Mouse (Mus musculus) common myeloid progenitor, adult 5-6 weeks (primary cell): Measurements from ENCODE around the gene Clcn3. TPM values are rescaled to one million over a fixed set of nuclear protein-coding genes. Genes with fewer than 3 reads are reported as not detected.
A peak's percentile ranks its signal among the peaks of the same experiment; 100 is the strongest.

Experiments
- ATAC-seq: replicated peaks from 2 replicates; pipeline ENCODE4 v1.8.0; 2016; ENCODE audit warnings: low read depth, mild to moderate bottlenecking, moderate TSS enrichment, inconsistent platforms; ENCODE audit not compliant: poor library complexity, severe bottlenecking
- total RNA-seq: library from RNA; stranded (forward); fragments of 200-1000, 187-1606 nt; gene quantifications from 2 replicates; pipeline ENCODE4 v1.2.3, GENCODE M21; 2017

Gene Clcn3
- total RNA-seq, 1 experiment from 2014 or later, result 40.9 TPM

- ATAC-seq, result peak; percentile 98
These were observed 99.5 kb downstream of the Clcn3 start for GRCm38 (mm10) chr8:60883419-60884137.

GRCm38 (mm10) chr8:60878617-60879016, 104.5 kb downstream of the Clcn3 start:
- ATAC-seq, result no peak

GRCm38 (mm10) chr8:60870231-60871193, 112.6 kb downstream of the Clcn3 start:
- peak; percentile 34; the same call in 1 of the 2 replicates for ATAC-seq

- no peak for ATAC-seq
These were observed 113.3 kb downstream of the Clcn3 start for GRCm38 (mm10) chr8:60869761-60870160.

GRCm38 (mm10) chr8:60868236-60868965, 114.7 kb downstream of the Clcn3 start:
- ATAC-seq, result no peak

GRCm38 (mm10) chr8:60867468-60868115, 115.5 kb downstream of the Clcn3 start:
- ATAC-seq, result peak; percentile 68

- peak; percentile 70 for ATAC-seq
These were observed 117.5 kb downstream of the Clcn3 start for GRCm38 (mm10) chr8:60865504-60866114.

- no peak for ATAC-seq
These were observed 118.2 kb downstream of the Clcn3 start for GRCm38 (mm10) chr8:60864875-60865274.

- no peak for ATAC-seq
These were observed 121.3 kb downstream of the Clcn3 start for GRCm38 (mm10) chr8:60861783-60862182.

- no peak for ATAC-seq
These were observed 122.4 kb downstream of the Clcn3 start for GRCm38 (mm10) chr8:60860749-60861148.

Other genes with a start within 250 kb of the Clcn3 start
- gene Hpf1, start 92.9 kb downstream of the Clcn3 start, total RNA-seq, result 107 and 156 TPM in 2 replicates
- gene Nek1, start 9.9 kb upstream of the Clcn3 start, total RNA-seq, result 24.8 and 26.3 TPM in 2 replicates
- 1.8 and 4.6 TPM in 2 replicates for gene Sh3rf1, start 240.6 kb upstream of the Clcn3 start, total RNA-seq